Mouse (Mus musculus) forebrain, postnatal 0 days (tissue): ENCODE data around the gene Slc38a5. TPM values are rescaled to one million over a fixed set of nuclear protein-coding genes. Genes with fewer than 3 reads are reported as not detected.

Experiments
- ATAC-seq: fragments of 200-750 bp; cut with Nextera tagmentation; 2 replicates; pipeline ENCODE4 v1.8.0; 2017; ENCODE audit warnings: mild to moderate bottlenecking, moderate library complexity
- DNase-seq: peaks from one replicate; pipeline ENCODE4 v3.0.0-alpha.2; 2015
- H3K27ac ChIP-seq: fragments of 300-500 bp; sonication (generic); 2 replicates; pipeline ENCODE4 v1.5.1; 2014; ENCODE audit warnings: low read depth, mild to moderate bottlenecking, antibody characterized with exemption, low read length, moderate library complexity, mixed read lengths
- H3K27me3 ChIP-seq: fragments of 300-500 bp; sonication (generic); 2 replicates; pipeline ENCODE4 v1.6.1; 2014; ENCODE audit warnings: mild to moderate bottlenecking, low read length, mixed read lengths; ENCODE audit not compliant: insufficient read depth
- H3K36me3 ChIP-seq: fragments of 300-500 bp; sonication (generic); 2 replicates; pipeline ENCODE4 v1.6.1; 2014; ENCODE audit warnings: mild to moderate bottlenecking, moderate library complexity; ENCODE audit not compliant: insufficient read depth
- H3K4me1 ChIP-seq: fragments of 300-500 bp; sonication (generic); 2 replicates; pipeline ENCODE4 v1.6.1; 2014; ENCODE audit warnings: antibody characterized with exemption; ENCODE audit not compliant: insufficient read depth
- H3K4me2 ChIP-seq: fragments of 300-500 bp; sonication (generic); 2 replicates; pipeline ENCODE4 v1.6.1; 2014; ENCODE audit warnings: low read depth, mild to moderate bottlenecking, moderate library complexity
- H3K4me3 ChIP-seq: fragments of 300-500 bp; sonication (generic); 2 replicates; pipeline ENCODE4 v1.5.1; 2014; ENCODE audit warnings: low read depth, low read length, mixed read lengths
- H3K9ac ChIP-seq: fragments of 300-500 bp; sonication (generic); 2 replicates; pipeline ENCODE4 v1.6.1; 2014; ENCODE audit warnings: mild to moderate bottlenecking
- H3K9me3 ChIP-seq: fragments of 300-500 bp; sonication (generic); 2 replicates; pipeline ENCODE4 v1.6.1; 2016; ENCODE audit warnings: low read length
- CTCF ChIP-seq: sonication (generic); IDR thresholded peaks from 2 replicates; pipeline ENCODE4 v1.5.1; 2016; ENCODE audit warnings: antibody characterized with exemption, control low read depth, low read depth
- WGBS: fragments of 180-500 bp; shearing (Covaris S2); extraction: QIAGEN DNeasy Blood & Tissue Kit; methylation state at CpG from one replicate; pipeline ENCODE4 v1.1.7; 2014; 5-methylcytosine and 5-hydroxymethylcytosine counted together
- polyA plus RNA-seq: library from polyadenylated mRNA; unstranded; fragments of >200 nt; fragmentation: Nextera tagmentation; extraction: Ambion mirVana; gene quantifications from 2 replicates; pipeline ENCODE4 v1.2.1, GENCODE M21; 2015
- total RNA-seq: library from RNA; depleted of rRNA; stranded (reverse); fragments of >200 nt; gene quantifications from 2 replicates; pipeline ENCODE4 v1.2.3, GENCODE M21; 2014

The Slc38a5 gene
- total and polyA plus RNA-seq, 2 experiments from 2014 or later = 20.8 to 21.5 TPM

- ATAC-seq = no peak
- no peak overlapping the region for H3K9ac ChIP-seq
- WGBS = 26% methylated on average over 4 of the region's 6 CpGs
These were observed 15.1 kb upstream of the Slc38a5 start for GRCm38 (mm10) chrX:8255807-8256206.

GRCm38 (mm10) chrX:8259478-8259877 is 11.5 kb upstream of the Slc38a5 start:
- Histone ChIP-seq H3K4me2 (no peak overlapping the region), H3K4me1 (no peaks in the 10 kb centered on the region), H3K36me3 (no peaks in the 10 kb centered on the region), H3K9me3 (no peaks in the 10 kb centered on the region), H3K9ac (no peak overlapping the region), H3K27ac (no peak overlapping the region), H3K4me3 (no peak overlapping the region), H3K27me3 (no peaks in the 10 kb centered on the region)
- TF ChIP-seq CTCF = no peak
- ATAC-seq = no peak
- WGBS = 89% methylated on average over 12 of the region's 12 CpGs
- DNase-seq = no peak

More at GRCm38 (mm10) chrX:8255807-8256206, 15.1 kb upstream of the Slc38a5 start:
- no peak for DNase-seq
- no peaks in the 10 kb centered on the region for H3K36me3 ChIP-seq
- H3K4me3 ChIP-seq = no peak overlapping the region
- no peaks in the 10 kb centered on the region for H3K27me3 ChIP-seq
- H3K4me1 ChIP-seq = 0 out of 2 replicates have a peak, but pooled peaks cover 7% of the 10 kb centered on the region
- H3K9me3 ChIP-seq = no peaks in the 10 kb centered on the region
- H3K27ac ChIP-seq = no peak overlapping the region
- no peak overlapping the region for H3K4me2 ChIP-seq
- no peak for TF ChIP-seq CTCF

- no peak for DNase-seq
- ATAC-seq = no peak
- no peak overlapping the region for H3K4me2 ChIP-seq
These were observed 7.7 kb upstream of the Slc38a5 start for GRCm38 (mm10) chrX:8263156-8263804.

GRCm38 (mm10) chrX:8264222-8264621 is 6.7 kb upstream of the Slc38a5 start:
- ATAC-seq (no peak), DNase-seq (no peak)
- Histone ChIP-seq H3K27me3 (no peaks in the 10 kb centered on the region), H3K4me3 (no peak overlapping the region), H3K27ac (no peak overlapping the region), H3K9ac (no peak overlapping the region), H3K36me3 (no peaks in the 10 kb centered on the region), H3K9me3 (no peaks in the 10 kb centered on the region), H3K4me1 (no peaks in the 10 kb centered on the region), H3K4me2 (no peak overlapping the region)
- no peak for TF ChIP-seq CTCF
- WGBS = 87% methylated on average over 3 of the region's 3 CpGs

More at GRCm38 (mm10) chrX:8263156-8263804, 7.7 kb upstream of the Slc38a5 start:
- Histone ChIP-seq H3K9me3 (no peaks in the 10 kb centered on the region), H3K27me3 (no peaks in the 10 kb centered on the region), H3K4me1 (no peaks in the 10 kb centered on the region), H3K36me3 (no peaks in the 10 kb centered on the region), H3K27ac (no peak overlapping the region), H3K9ac (no peak overlapping the region), H3K4me3 (no peak overlapping the region)
- WGBS = 78% methylated on average over 5 of the region's 5 CpGs
- no peak for TF ChIP-seq CTCF

- no peak for DNase-seq
- ATAC-seq = no peak
- Histone ChIP-seq H3K36me3 (no peaks in the 10 kb centered on the region), H3K27me3 (no peaks in the 10 kb centered on the region), H3K4me2 (no peak overlapping the region), H3K27ac (no peak overlapping the region), H3K4me1 (no peaks in the 10 kb centered on the region), H3K4me3 (no peak overlapping the region), H3K9me3 (no peaks in the 10 kb centered on the region), H3K9ac (no peak overlapping the region)
- TF ChIP-seq CTCF = no peak
- WGBS = 30% methylated on average over 8 of the region's 10 CpGs
These were observed 1.1 kb downstream of the Slc38a5 start for GRCm38 (mm10) chrX:8272000-8272399.

GRCm38 (mm10) chrX:8274056-8274455 is 3.1 kb downstream of the Slc38a5 start:
- H3K27ac ChIP-seq = no peak overlapping the region
- DNase-seq = no peak
- no peaks in the 10 kb centered on the region for H3K27me3 ChIP-seq
- no peak overlapping the region for H3K9ac ChIP-seq
- no peak overlapping the region for H3K4me3 ChIP-seq
- no peak for ATAC-seq
- TF ChIP-seq CTCF = no peak
- H3K9me3 ChIP-seq = no peaks in the 10 kb centered on the region
- H3K4me1 ChIP-seq = no peaks in the 10 kb centered on the region
- 96% methylated on average over 5 of the region's 5 CpGs for WGBS
- no peaks in the 10 kb centered on the region for H3K36me3 ChIP-seq
- H3K4me2 ChIP-seq = no peak overlapping the region

- no peak overlapping the region for H3K27ac ChIP-seq
- no peak overlapping the region for H3K9ac ChIP-seq
- H3K9me3 ChIP-seq = no peaks in the 10 kb centered on the region
- DNase-seq = no peak
- no peaks in the 10 kb centered on the region for H3K36me3 ChIP-seq
- no peak for ATAC-seq
- TF ChIP-seq CTCF = no peak
- H3K27me3 ChIP-seq = no peaks in the 10 kb centered on the region
- H3K4me1 ChIP-seq = no peaks in the 10 kb centered on the region
- H3K4me2 ChIP-seq = no peak overlapping the region
- no peak overlapping the region for H3K4me3 ChIP-seq
- WGBS = 77% methylated on average over 5 of the region's 5 CpGs
These were observed 17.7 kb downstream of the Slc38a5 start for GRCm38 (mm10) chrX:8288621-8289020.
